8 mouse cellular contexts compared by ENCODE assay signal in genomic region chr9:90113151-90113550, GRCm38 (mm10). TPM values are rescaled to one million over a fixed set of nuclear protein-coding genes. Genes with fewer than 3 reads are reported as not detected.
DNase-seq lines count a peak whose midpoint lies in the region; ATAC-seq and TF ChIP-seq lines count a peak whose summit lies in the region.

No protein-coding gene starts in this region.

- H3K27me3 ChIP-seq in erythroblast, embryonic 14.5 days (ENCODE audit: control insufficient read depth): no peaks in the 10 kb centered on the region
- no peaks in the 10 kb centered on the region for H3K27me3 ChIP-seq in limb, embryonic 14.5 days (ENCODE audit: control insufficient read depth, insufficient read depth, low read length)
- H3K27me3 ChIP-seq in neural tube, embryonic 13.5 days: no peaks in the 10 kb centered on the region; the same call in 1 of the 2 replicates

- H3K36me3 ChIP-seq in erythroblast, embryonic 14.5 days (ENCODE audit: control insufficient read depth): peaks cover 29% of the 10 kb centered on the region
- peaks cover 13% of the 10 kb centered on the region for H3K36me3 ChIP-seq in limb, embryonic 14.5 days (ENCODE audit: control insufficient read depth, insufficient read depth, low read length)
- H3K36me3 ChIP-seq in neural tube, embryonic 13.5 days: peaks cover 7% of the 10 kb centered on the region

- peak overlapping the region; percentile 100; the same call in 1 of the 2 replicates for H3K27ac ChIP-seq in limb, embryonic 14.5 days (replicated peaks; ENCODE audit: low read depth, low read length)
- peak overlapping the region; percentile 99 for H3K27ac ChIP-seq in neural tube, embryonic 13.5 days (replicated peaks)

- H3K9ac ChIP-seq in limb, embryonic 14.5 days (ENCODE audit: low read depth, low read length, severe bottlenecking): peak overlapping the region; percentile 99
- peak overlapping the region; percentile 98 for H3K9ac ChIP-seq in neural tube, embryonic 13.5 days

- H3K9me3 ChIP-seq in erythroblast, embryonic 14.5 days (ENCODE audit: control insufficient read depth, low read length): no peaks in the 10 kb centered on the region
- no peaks in the 10 kb centered on the region for H3K9me3 ChIP-seq in limb, embryonic 14.5 days (ENCODE audit: control insufficient read depth, low read length)
- no peaks in the 10 kb centered on the region for H3K9me3 ChIP-seq in neural tube, embryonic 13.5 days

- peak overlapping the region; percentile 92 for H3K4me2 ChIP-seq in limb, embryonic 14.5 days (replicated peaks; ENCODE audit: low read depth, low read length, severe bottlenecking)
- peak overlapping the region; percentile 92 for H3K4me2 ChIP-seq in neural tube, embryonic 13.5 days

- ATAC-seq in limb, embryonic 14.5 days (ENCODE audit: low FRiP score, low read depth): no peak
- no peak for ATAC-seq in neural tube, embryonic 13.5 days (ENCODE audit: low read depth)

- peak overlapping the region; percentile 100 for H3K4me3 ChIP-seq in erythroblast, embryonic 14.5 days (replicated peaks)
- peak overlapping the region; percentile 92 for H3K4me3 ChIP-seq in limb, embryonic 14.5 days (replicated peaks; ENCODE audit: low read length)
- H3K4me3 ChIP-seq in neural tube, embryonic 13.5 days: peak overlapping the region; percentile 92

- no peak for TF ChIP-seq POLR2A in limb, embryonic 14.5 days (IDR thresholded peaks at IDR 0.05; ENCODE audit: borderline replicate concordance, extremely low read depth, insufficient read depth, insufficient read length)

- DNase-seq in thymus, postnatal 25 days: peak; percentile 5
- no peak for DNase-seq in thymus, postnatal 36 days
- DNase-seq in limb, embryonic 14.5 days (ENCODE audit: low spot score): no peak
- no peak for DNase-seq in left cerebral cortex, postnatal 25 days (ENCODE audit: low spot score in 2 of 2)
- no peak for DNase-seq in left cerebral cortex, adult 18-20 months (ENCODE audit: low spot score in 2 of 2)
- DNase-seq in urinary bladder, postnatal 10 days (ENCODE audit: low spot score): no peak

- peaks cover 36% of the 10 kb centered on the region for H3K4me1 ChIP-seq in erythroblast, embryonic 14.5 days (ENCODE audit: control insufficient read depth)
- H3K4me1 ChIP-seq in limb, embryonic 14.5 days (ENCODE audit: control insufficient read depth, insufficient read depth, low read length): peaks cover 14% of the 10 kb centered on the region
- peaks cover 47% of the 10 kb centered on the region for H3K4me1 ChIP-seq in neural tube, embryonic 13.5 days (replicated peaks)

- intact Hi-C loops in left cerebral cortex, postnatal 25 days (cut with DNase I): loop anchor here (5.0 kb wide), 1 partner anchor 1631 kb away; the partner anchor contains the start of gene Syncrip

- WGBS in limb, embryonic 14.5 days: under 1% methylated on average over 13 of the region's 13 CpGs
- 2% methylated on average over 13 of the region's 13 CpGs for WGBS in neural tube, embryonic 13.5 days

RNA-seq across cellular contexts. Expression of gene Morf4l1, which starts 1.4 kb away (rescaled TPM):
- 7.1 and 8.2 TPM in 2 replicates for polyA plus RNA-seq in erythroblast, embryonic 14.5 days (2012)
- 403 and 464 TPM in 2 replicates for polyA plus RNA-seq in limb, embryonic 14.5 days (2012; rRNA removed)
- polyA plus RNA-seq in limb, embryonic 14.5 days (2014; fragmentation: Nextera tagmentation; extraction: Ambion mirVana): 500 and 524 TPM in 2 replicates
- polyA plus RNA-seq in neural tube, embryonic 13.5 days (2015; fragmentation: Nextera tagmentation; extraction: Ambion mirVana): 519 and 526 TPM in 2 replicates
- 100 to 1,000 TPM; 411 to 422 TPM for total RNA-seq in left cerebral cortex, postnatal 25 days (2021)
- 100 to 1,000 TPM; 459 to 474 TPM for total RNA-seq in left cerebral cortex, adult 18-20 months (2021)

RNA-seq across cellular contexts. Expression of gene Adamts7, which starts 49.7 kb away (rescaled TPM):
- polyA plus RNA-seq in erythroblast, embryonic 14.5 days (2012): 0.01 TPM in 1 of 2 replicates, not detected in the other
- 44.3 and 60.0 TPM in 2 replicates for polyA plus RNA-seq in limb, embryonic 14.5 days (2012; rRNA removed)
- 19.4 and 22.7 TPM in 2 replicates for polyA plus RNA-seq in limb, embryonic 14.5 days (2014; fragmentation: Nextera tagmentation; extraction: Ambion mirVana)
- polyA plus RNA-seq in neural tube, embryonic 13.5 days (2015; fragmentation: Nextera tagmentation; extraction: Ambion mirVana): 11.2 and 13.2 TPM in 2 replicates
- total RNA-seq in left cerebral cortex, postnatal 25 days (2021): under 1 TPM; 0.23 to 0.30 TPM
- under 1 TPM; 0.35 to 0.73 TPM for total RNA-seq in left cerebral cortex, adult 18-20 months (2021)

RNA-seq across cellular contexts. Expression of gene Ctsh, which starts 59.2 kb away (rescaled TPM):
- polyA plus RNA-seq in erythroblast, embryonic 14.5 days (2012): 0.08 and 0.19 TPM in 2 replicates
- polyA plus RNA-seq in limb, embryonic 14.5 days (2012; rRNA removed): 17.7 and 20.4 TPM in 2 replicates
- 37.8 and 40.3 TPM in 2 replicates for polyA plus RNA-seq in limb, embryonic 14.5 days (2014; fragmentation: Nextera tagmentation; extraction: Ambion mirVana)
- 29.5 and 34.0 TPM in 2 replicates for polyA plus RNA-seq in neural tube, embryonic 13.5 days (2015; fragmentation: Nextera tagmentation; extraction: Ambion mirVana)
- total RNA-seq in left cerebral cortex, postnatal 25 days (2021): 10 to 100 TPM; 20.5 TPM
- total RNA-seq in left cerebral cortex, adult 18-20 months (2021): 10 to 100 TPM; 21.6 to 23.0 TPM

Comparison
In these comparisons a context has a peak if more than half of its experiments do, and no peak if none do; other contexts are left out.
1. RNA of gene Morf4l1, which starts 1.4 kb away (polyA plus RNA-seq): 519 to 526 TPM in neural tube, embryonic 13.5 days and 403 to 524 TPM in limb, embryonic 14.5 days; 7.1 to 8.2 TPM in erythroblast, embryonic 14.5 days; every median in the first group is over 10 times any median in the second.
2. RNA of gene Adamts7, which starts 49.7 kb away (polyA plus RNA-seq): 19.4 to 60.0 TPM in limb, embryonic 14.5 days and 11.2 to 13.2 TPM in neural tube, embryonic 13.5 days; 0.01 TPM in erythroblast, embryonic 14.5 days; every median in the first group is over 10 times any median in the second.
3. RNA of gene Ctsh, which starts 59.2 kb away (polyA plus RNA-seq): 17.7 to 40.3 TPM in limb, embryonic 14.5 days and 29.5 to 34.0 TPM in neural tube, embryonic 13.5 days; 0.08 to 0.19 TPM in erythroblast, embryonic 14.5 days; every median in the first group is over 10 times any median in the second.
4. Peak in every context shown above with its lines, with median percentiles within 50 percentile points of each other: H3K4me3 ChIP-seq.